Mouse (Mus musculus) thymus, postnatal 4 days (tissue): ENCODE measurements around the gene Hlcs.
A peak's percentile ranks its signal among the peaks of the same experiment; 100 is the strongest.
"Not testable (repeated sequence)": the region's sequence is repeated elsewhere in the genome, so short reads cannot be mapped to it uniquely, and the experiment has no call there.

Experiments
- DNase-seq: peaks from one replicate; pipeline ENCODE4 v3.0.0; 2021

The Hlcs gene

DNA sequence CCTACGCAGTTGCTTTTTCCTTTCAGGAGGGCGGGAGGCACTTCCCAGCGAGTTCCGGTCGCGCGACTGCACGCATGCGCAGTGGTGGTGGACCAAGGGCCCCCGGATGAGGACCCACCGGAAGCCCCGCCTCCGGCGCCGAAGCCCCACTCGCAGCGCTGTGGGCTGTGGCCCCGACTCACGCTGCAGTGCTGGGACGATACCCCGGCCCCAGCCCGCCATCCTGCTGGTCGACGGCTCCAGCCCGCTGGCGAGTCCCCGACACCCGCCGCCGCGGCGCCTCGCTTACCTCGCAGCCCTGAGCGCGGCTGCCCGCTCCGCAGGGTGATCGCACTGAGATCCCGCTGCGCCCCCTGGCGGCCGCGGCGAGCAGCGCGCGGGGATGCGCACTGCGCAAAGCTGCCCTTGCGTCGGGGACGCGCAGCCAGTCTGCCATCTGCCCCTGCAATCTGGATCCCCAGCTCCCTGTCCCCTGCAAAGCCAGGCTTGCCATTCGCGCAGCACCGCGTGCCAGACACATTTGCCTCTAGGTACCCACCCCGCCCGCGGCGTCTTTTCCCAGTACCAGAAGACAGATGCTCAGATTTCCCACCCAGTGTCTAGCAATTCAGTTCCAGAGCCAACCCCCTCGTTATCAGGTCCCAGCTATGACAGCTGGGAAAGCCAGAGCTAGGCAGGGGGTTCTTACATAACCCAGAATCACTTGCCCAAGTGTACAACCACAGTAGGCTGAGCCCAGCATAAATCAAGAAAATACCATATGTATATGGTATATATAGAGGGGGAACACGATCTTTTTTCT lies at the start of gene Hlcs:
TSS of gene Hlcs (minus strand) at position 343 of the 802 bp plus-strand sequence.
- DNase-seq = peak; percentile 100

- no peak for DNase-seq
Observed at GRCm38 (mm10) chr16:94362174-94362873, 49.0 kb upstream of the Hlcs start.

- no peak for DNase-seq
Observed at GRCm38 (mm10) chr16:94360578-94361350, 47.4 kb upstream of the Hlcs start.

DNA sequence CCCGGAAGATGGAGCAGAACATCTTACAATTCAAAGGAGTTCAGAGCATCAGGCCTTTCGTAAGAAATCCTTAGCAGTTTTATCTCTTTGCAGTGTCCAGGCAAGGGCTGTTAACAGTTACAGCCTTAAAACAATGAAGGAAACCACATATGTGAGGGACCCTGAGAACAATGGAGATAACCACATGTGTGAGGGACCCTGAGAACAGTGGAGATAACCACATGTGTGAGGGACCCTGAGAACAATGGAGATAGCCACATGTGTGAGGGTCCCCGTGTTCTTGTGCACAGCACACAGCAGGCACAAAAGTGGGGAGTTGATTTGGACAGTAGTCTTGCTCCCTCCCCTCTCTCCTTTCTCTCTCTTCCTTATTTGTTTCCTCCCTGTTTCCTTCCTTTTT lies 44.7 kb upstream of the Hlcs start:
- DNase-seq = no peak

GRCm38 (mm10) chr16:94356776-94357494 lies 43.6 kb upstream of the Hlcs start:
- DNase-seq = no peak

DNA sequence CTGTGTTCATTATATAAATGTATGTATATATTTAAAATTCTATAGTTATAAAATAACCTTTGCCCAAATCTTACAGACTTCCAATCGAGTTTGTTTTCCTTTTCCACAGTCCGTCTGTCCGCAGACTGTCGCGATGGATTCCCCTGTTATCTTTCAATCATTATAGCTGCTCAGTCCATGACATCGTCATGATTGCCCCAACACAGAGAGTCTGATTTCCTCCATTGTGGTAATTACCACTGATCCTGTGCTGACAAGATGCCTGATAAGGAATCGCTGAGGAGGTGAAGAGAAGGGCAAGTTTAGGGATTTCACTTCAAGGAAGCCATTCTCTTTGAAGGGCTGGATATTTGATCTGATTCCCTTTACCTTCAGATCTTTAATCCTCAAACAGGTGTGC lies 42.7 kb upstream of the Hlcs start:
- no peak for DNase-seq

DNA sequence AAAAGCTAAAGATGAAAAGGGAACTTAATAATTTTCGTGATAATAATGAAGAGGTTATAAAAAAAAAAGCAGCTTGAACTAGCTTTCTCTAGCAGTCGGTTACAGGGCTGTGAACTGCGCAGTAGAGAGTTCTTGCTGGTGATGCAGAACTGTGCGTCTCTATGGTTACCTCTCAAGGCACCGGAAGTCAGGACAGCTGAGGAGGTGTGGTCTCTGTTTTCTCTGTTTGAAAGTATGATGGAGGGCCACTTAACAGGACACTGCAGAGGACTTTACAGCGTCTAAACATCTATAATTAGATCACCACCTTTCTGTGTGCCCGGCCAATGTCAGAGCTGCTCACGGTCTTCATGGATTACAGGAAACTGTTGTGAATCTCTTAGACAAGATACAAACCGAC lies 41.1 kb upstream of the Hlcs start:
- peak; percentile 40 for DNase-seq

DNA sequence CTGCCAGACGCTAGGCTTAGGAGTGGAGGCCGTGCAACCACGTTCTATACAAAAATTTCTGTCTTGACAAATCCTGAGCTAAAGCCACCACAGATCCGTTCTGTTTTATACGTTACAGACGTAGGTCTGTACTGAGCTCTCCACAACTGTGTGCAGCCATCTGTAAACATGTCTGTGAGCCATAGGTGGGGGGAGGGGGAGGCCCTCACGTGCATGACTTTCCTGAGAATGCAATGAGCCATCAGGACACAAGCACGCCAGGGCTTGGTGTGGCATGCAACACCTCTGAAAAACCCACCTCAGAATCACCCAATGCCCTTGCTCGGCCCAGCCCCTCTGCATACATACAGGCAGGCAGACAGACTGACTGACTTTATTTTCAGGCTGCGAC lies 36.9 kb upstream of the Hlcs start:
- DNase-seq = no peak

- no peak for DNase-seq
Observed at GRCm38 (mm10) chr16:94349588-94350286, 36.4 kb upstream of the Hlcs start.

- DNase-seq = no peak
Observed at GRCm38 (mm10) chr16:94348779-94349178, 35.4 kb upstream of the Hlcs start.

DNA sequence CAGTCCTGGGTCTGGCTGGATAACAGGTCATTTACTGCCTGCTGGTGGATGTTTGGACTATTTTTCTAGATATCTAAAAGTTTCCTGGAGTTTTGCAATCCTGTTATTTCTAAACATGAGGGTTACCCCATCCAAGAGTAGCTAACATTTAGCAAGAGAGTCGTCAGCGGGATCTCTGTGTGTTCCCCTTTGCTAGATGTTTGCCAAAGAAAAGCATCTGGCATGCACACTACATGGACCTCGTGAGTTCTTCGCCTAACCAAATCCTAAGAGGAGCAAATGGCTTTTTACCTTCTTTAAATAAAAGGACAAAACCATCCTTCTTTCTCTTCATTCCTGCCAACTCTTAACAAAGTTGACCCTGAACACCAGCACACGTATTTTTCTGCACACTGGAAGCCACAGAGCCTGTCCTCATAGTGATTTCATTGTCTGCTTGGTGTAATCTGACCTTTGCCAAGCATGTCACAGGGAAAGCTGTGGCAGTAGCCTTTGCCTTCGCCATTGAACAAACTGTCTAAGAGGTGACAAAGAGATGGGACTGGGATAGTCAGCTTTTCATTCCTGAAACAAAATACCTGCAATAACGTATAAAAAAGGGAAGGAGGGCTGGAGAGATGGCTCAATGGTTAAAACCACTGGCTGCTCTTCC lies 33.8 kb upstream of the Hlcs start:
- no peak for DNase-seq

- no peak for DNase-seq
Observed at GRCm38 (mm10) chr16:94345733-94346132, 32.4 kb upstream of the Hlcs start.

DNA sequence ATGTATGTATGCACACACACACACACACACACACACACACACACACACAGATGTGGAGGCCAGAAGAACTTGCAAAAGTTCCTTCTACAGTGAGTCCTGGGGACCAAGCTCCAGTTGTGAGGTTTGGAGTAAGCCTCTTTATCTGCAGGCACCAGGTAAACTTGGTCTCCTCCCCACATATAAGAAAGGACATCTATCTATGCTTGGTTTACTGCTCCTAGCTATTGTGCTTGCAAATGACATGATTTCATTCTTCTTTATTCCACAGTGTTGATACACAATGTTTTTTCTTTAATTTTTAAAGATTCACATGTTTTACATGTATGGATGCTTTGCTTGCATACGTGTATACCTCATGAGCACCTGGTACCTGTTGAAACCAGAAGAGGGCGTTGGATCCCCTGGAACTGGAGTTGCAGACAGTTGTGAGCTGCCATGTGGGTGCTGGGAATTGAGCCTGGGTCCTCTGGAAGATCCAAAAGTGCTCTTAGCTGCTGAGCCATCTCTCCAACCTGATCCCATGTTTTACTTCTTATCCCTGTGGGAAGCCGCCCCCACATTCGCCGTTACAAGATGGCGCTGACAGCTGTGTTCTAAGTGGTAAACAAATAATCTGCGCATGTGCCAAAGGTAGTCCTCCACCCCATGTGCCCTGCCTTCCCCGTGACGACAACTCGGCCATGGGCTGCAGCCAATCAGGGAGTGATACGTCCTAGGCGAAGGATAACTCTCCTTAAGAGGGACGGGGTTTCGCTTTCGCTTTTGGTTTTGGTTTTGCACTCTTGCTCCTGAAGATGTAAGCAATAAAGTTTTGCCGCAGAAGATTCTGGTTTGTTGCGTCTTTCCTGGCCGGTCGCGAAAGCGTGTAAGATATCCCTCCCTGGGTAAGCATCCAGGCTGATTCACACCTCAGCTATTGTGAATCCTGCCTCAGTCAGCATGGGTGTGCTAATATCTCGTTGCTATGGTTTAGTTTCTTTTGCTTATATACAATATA lies 26.1 kb upstream of the Hlcs start:
- DNase-seq = not testable (repeated sequence)

DNA sequence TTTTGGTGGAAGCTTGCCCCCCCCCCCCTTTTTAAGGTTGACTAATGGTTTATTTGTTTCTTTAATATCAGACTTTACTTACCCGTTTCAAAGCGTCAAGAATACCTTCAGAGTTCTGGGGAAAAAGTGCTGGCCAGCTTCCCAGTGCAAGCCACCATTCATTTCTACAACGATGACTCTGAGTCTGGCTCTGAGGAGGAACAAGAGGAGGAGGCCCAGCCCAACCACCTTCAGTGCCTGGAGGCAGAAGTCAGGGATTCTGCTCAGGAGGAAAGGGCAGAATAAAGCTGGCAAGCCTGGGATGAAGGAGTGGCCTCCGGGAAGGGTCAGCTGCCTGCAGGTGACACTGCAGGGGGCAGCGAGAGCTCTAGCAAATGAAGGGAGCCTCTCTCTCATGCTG lies 22.3 kb upstream of the Hlcs start:
- no peak for DNase-seq

DNA sequence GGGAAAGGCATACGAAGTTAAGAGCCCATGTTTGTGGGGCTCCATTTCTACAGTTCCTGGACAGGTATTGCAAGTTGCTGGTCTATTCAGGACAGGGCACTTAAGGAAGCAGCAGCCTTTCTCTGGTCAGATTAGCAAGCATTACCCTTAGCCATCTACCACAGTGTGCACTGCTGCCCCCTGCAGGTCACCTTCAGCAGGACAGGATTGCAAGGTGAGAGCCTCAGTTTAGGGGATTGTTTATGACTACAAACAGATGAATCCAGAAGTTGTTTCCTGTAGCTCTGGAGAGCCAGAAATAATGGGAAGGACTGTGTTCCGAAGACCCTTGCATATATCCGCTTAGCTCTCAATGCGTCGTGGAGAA lies 18.5 kb upstream of the Hlcs start:
- peak; percentile 85 for DNase-seq

GRCm38 (mm10) chr16:94331233-94331885 lies 18.0 kb upstream of the Hlcs start:
- no peak for DNase-seq

GRCm38 (mm10) chr16:94330429-94330828 lies 17.1 kb upstream of the Hlcs start:
- no peak for DNase-seq

- no peak for DNase-seq
Observed at GRCm38 (mm10) chr16:94328881-94329867, 15.8 kb upstream of the Hlcs start.
